Mouse (Mus musculus) spleen, adult 2 months (tissue): Measurements from ENCODE around the gene Sod2. TPM values are rescaled to one million over a fixed set of nuclear protein-coding genes. Genes with fewer than 3 reads are reported as not detected.
"Not testable (repeated sequence)": the region's sequence is repeated elsewhere in the genome, so short reads cannot be mapped to it uniquely, and the experiment has no call there.

Experiments
- DNase-seq, 2 experiments: peaks; one replicate each; pipeline versions ENCODE4 v3.0.0 to v3.0.0-alpha.2; 2012 to 2021; ENCODE audit warnings: low spot score in 2 of 2, low read depth in 1 of 2
- H3K27ac ChIP-seq: fragments of 200-500 bp; 2 replicates; pipeline ENCODE4 v1.5.1; 2012; ENCODE audit warnings: low read length, inconsistent platforms; ENCODE audit not compliant: insufficient read depth
- H3K27me3 ChIP-seq: fragments of 200-500 bp; 2 replicates; pipeline ENCODE4 v1.6.1; 2012; ENCODE audit warnings: mild to moderate bottlenecking, moderate library complexity, low read length, inconsistent platforms; ENCODE audit not compliant: control insufficient read depth, insufficient read depth
- H3K36me3 ChIP-seq: fragments of 200-500 bp; 2 replicates; pipeline ENCODE4 v1.6.1; 2012; ENCODE audit warnings: mild to moderate bottlenecking, low read length, inconsistent platforms; ENCODE audit not compliant: control insufficient read depth, insufficient read depth
- H3K4me1 ChIP-seq: fragments of 200-500 bp; 2 replicates; pipeline ENCODE4 v1.6.1; 2011; ENCODE audit warnings: inconsistent platforms; ENCODE audit not compliant: control insufficient read depth, insufficient read depth, insufficient read length
- H3K4me3 ChIP-seq: fragments of 200-500 bp; 2 replicates; pipeline ENCODE4 v1.5.1; 2011; ENCODE audit warnings: mild to moderate bottlenecking, inconsistent platforms; ENCODE audit not compliant: insufficient read depth, insufficient read length; ENCODE audit errors: extremely low read depth
- CTCF ChIP-seq: fragments of 200-500 bp; IDR thresholded peaks from 2 replicates; pipeline ENCODE4 v1.5.1; 2011; ENCODE audit warnings: mild to moderate bottlenecking, inconsistent platforms; ENCODE audit not compliant: insufficient read depth, insufficient read length, insufficient replicate concordance; ENCODE audit errors: extremely low read depth
- POLR2A ChIP-seq: fragments of 200-500 bp; IDR thresholded peaks from 2 replicates; pipeline ENCODE4 v1.6.1; 2011; ENCODE audit warnings: low read depth, low read length, inconsistent platforms
- WGBS: fragments of 180-500 bp; shearing (Covaris S2); methylation state at CpG from one replicate; pipeline ENCODE4 v1.1.7; 2018; 5-methylcytosine and 5-hydroxymethylcytosine counted together
- polyA plus RNA-seq: library from polyadenylated mRNA; depleted of rRNA; stranded (reverse); fragments of >200 nt; gene quantifications from 2 replicates; pipeline ENCODE4 v1.2.3, GENCODE M21; 2012

The Sod2 gene
- polyA plus RNA-seq, 1 experiment: 98.9 TPM

DNA sequence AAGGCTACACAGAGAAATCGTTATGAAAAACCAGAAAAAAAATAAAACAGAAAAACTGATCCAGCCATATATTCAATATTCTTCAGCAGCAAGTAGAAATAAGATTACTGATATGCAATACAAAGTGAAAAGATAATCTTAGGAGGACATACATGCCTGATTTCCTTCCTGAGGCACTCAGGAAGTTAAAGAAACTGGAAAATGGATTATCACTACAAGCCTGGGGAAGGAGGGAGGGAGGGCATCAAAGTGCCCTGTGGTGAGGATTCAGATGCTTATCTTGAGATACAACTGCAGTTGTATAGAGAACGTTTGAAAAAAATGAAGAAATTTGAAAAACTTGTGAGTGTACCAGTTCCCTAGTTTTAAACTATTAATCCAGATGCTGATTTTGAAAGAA, 22.7 kb upstream of the Sod2 start:
- WGBS: 59% methylated on average over 2 of the region's 2 CpGs
- H3K36me3 ChIP-seq: peaks cover 34% of the 10 kb centered on the region
- no peak for TF ChIP-seq POLR2A
- no peak for TF ChIP-seq CTCF

DNA sequence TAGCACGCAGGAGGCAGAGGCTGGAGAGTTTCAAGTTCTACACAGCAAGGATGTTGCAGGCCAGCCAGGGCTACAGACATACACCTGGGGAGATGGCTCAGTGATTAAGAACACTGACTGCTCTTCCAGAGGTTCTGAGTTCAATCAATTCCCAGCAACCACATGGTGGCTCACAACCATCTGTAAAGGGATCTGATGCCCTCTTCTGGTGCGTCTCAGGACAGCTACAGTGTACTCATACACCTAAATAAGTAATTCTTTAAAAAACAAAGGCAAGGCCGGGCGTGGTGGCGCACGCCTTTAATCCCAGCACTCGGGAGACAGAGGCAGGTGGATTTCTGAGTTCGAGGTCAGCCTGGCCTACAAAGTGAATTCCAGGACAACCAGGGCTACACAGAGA, 18.6 kb upstream of the Sod2 start:
- H3K27me3 ChIP-seq, H3K27ac ChIP-seq, DNase-seq, H3K4me1 ChIP-seq, H3K36me3 ChIP-seq, H3K4me3 ChIP-seq: not testable (repeated sequence)
- WGBS: 81% methylated on average over 8 of the region's 8 CpGs

More for the DNA sequence above, 22.7 kb upstream of the Sod2 start:
- Histone ChIP-seq H3K4me1 (no peaks in the 10 kb centered on the region), H3K4me3 (no peak overlapping the region), H3K27ac (no peak overlapping the region), H3K27me3 (no peaks in the 10 kb centered on the region)
- DNase-seq: no peak

DNA sequence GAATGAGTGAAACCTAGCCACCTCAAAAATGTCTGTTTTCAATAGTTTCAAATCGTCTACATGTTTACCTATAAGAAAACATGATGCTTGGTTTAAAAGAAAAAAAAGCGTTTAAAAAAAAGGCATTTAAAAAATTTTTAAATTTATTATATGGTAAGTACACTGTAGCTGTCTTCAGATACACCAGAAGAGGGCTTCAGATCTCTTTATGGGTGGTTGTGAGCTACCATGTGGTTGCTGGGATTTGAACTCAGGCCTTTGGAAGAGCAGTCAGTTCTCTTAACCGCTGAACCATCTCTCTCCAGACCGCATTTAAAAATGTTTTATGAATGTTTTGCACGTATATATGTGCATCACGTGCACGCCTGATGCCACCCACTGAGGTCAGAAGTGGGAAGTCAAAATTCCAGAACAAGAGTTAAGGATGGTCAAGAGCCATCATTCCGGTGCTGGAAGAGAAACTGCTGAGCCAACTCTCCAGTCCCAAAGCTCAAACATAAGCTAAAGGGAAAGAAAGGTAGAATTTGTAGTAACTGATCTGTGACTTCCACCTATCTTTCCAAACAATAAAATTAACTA, 16.0 kb upstream of the Sod2 start:
- H3K4me3 ChIP-seq: peak overlapping the region; percentile 100
- 14% methylated on average over 8 of the region's 8 CpGs for WGBS
- H3K27ac ChIP-seq: peak overlapping the region; percentile 24; the same call in 1 of the 2 replicates
- DNase-seq: no peak
- H3K27me3 ChIP-seq: no peaks in the 10 kb centered on the region
- no peak for TF ChIP-seq CTCF
- TF ChIP-seq POLR2A: no peak
- no peaks in the 10 kb centered on the region; the same call in 1 of the 2 replicates for H3K36me3 ChIP-seq
- peaks cover 2% of the 10 kb centered on the region; the same call in 1 of the 2 replicates for H3K4me1 ChIP-seq

DNA sequence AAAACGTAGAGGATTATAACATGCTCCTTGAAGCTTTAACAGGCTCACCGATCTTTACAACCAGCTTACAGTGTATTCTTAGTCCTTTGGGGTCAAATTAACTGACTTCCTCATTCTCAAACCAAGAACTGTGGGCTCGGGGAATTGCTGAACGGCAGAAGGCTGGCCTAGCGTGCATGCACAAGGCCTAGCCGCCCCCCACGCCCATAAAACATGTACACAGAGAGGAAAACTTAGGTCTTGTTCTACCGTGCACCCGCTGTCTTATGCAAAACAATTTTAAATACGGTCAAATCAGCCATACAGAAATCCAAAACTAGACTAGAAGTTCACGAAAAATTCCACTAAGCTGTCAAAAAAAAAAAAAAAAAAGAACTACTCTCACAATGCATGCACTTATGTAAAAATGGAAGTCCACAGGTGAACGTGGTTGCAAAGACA, 15.4 kb upstream of the Sod2 start:
- peak; percentile 43 to 44 for DNase-seq
- H3K27me3 ChIP-seq: no peaks in the 10 kb centered on the region
- TF ChIP-seq POLR2A (no peak), CTCF (no peak)
- H3K4me1 ChIP-seq: peaks cover 2% of the 10 kb centered on the region; the same call in 1 of the 2 replicates
- under 1% methylated on average over 12 of the region's 12 CpGs for WGBS
- no peaks in the 10 kb centered on the region; the same call in 1 of the 2 replicates for H3K36me3 ChIP-seq
- peak overlapping the region; percentile 100 for H3K4me3 ChIP-seq
- peak overlapping the region; percentile 100 for H3K27ac ChIP-seq

DNA sequence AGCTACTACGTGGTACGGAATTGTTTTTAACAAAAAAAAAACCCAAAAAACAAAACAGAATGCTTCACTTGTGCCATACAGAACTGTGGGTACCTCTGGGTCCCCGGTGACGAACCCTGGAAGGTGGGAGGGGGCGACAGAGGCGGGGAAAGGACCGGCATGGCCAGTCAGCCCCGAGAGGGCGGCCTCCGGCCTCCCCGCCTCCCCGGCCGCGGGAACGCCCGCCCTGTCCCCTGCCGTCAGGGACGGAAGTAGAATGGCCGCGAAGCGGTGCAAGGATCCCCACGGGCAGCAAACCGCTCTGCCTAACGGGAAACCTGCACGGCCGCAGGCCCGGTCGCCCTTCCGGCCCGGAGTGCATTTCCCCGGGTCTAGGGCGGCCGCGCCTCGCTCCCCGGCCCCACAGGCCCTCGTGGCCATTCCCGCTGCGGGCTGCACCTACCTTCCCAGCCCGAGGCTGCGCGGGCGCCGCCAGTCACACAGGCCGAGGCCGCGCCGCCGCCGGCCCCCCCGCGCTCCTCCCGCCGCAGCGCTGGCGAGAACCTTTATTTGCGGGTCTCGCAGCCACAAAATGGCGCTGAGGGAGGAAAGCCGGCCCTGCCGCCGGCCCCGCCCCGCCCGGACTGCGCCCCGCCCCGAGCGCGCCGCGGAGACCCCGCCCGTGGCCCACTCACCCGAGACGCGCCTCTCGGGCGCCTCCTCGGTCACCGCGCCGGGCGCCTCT, 14.8 kb upstream of the Sod2 start:
- peak; percentile 59 to 84 for DNase-seq
- Histone ChIP-seq H3K36me3 (no peaks in the 10 kb centered on the region; the same call in 1 of the 2 replicates), H3K27ac (peak overlapping the region; percentile 100), H3K4me3 (peak overlapping the region; percentile 100), H3K27me3 (no peaks in the 10 kb centered on the region), H3K4me1 (peaks cover 2% of the 10 kb centered on the region; the same call in 1 of the 2 replicates)
- no peak for TF ChIP-seq POLR2A
- TF ChIP-seq CTCF: no peak
- WGBS: 2% methylated on average over 77 of the region's 84 CpGs

DNA sequence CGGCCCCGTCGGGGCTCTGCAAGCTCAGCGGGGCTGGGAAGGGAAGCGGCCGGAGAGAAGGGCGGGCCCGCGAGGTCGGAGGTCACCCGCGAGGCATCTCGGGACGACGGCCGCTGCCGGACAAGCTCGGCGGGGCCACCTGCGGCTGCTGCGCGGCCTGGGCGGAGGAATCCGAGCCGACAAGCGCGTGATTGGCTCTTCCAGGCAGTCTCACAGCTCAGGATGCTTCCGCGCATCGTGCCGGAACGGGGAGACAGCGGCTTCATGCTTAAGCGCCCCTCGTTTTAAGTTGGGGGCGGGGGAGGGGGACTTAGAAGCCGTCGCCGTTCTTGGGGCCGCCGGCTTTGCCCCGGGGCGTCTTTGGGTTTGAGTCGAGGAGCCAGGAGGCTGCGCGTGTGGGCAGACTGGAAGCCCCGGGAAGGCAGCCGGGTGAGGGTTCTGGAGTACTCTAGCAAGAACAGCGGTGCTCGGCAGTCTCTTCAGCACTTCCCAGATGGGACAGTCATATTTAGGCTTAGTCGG, 14.1 kb upstream of the Sod2 start:
- under 1% methylated on average over 50 of the region's 51 CpGs for whole genome bisulfite sequencing
- Histone ChIP-seq H3K36me3 (no peaks in the 10 kb centered on the region; the same call in 1 of the 2 replicates), H3K4me3 (peak overlapping the region; percentile 100), H3K27me3 (no peaks in the 10 kb centered on the region), H3K27ac (peak overlapping the region; percentile 100), H3K4me1 (peaks cover 2% of the 10 kb centered on the region; the same call in 1 of the 2 replicates)
- TF ChIP-seq POLR2A (peak; percentile 69), CTCF (no peak)
- DNase-seq: peak; percentile 75 to 91
